Mouse (Mus musculus) embryonic facial prominence, embryonic 15.5 days (tissue): ENCODE measurements around the gene Tmem130. TPM values are rescaled to one million over a fixed set of nuclear protein-coding genes. Genes with fewer than 3 reads are reported as not detected.

Experiments
- ATAC-seq: fragments of 200-750 bp; cut with Nextera tagmentation; 2 replicates; pipeline ENCODE4 v1.8.0; 2017; ENCODE audit warnings: low read depth, moderate TSS enrichment; ENCODE audit not compliant: insufficient number of reproducible peaks, low FRiP score, low TSS enrichment
- H3K27ac ChIP-seq: fragments of 300-500 bp; sonication (generic); replicated peaks from 2 replicates; pipeline ENCODE4 v1.5.1; 2015; ENCODE audit warnings: mild to moderate bottlenecking, inconsistent platforms
- H3K27me3 ChIP-seq: fragments of 300-500 bp; sonication (generic); 2 replicates; pipeline ENCODE4 v1.6.1; 2015; ENCODE audit warnings: inconsistent platforms
- H3K36me3 ChIP-seq: fragments of 300-500 bp; sonication (generic); 2 replicates; pipeline ENCODE4 v1.6.1; 2015; ENCODE audit warnings: mild to moderate bottlenecking, inconsistent platforms
- H3K4me1 ChIP-seq: fragments of 300-500 bp; sonication (generic); 2 replicates; pipeline ENCODE4 v1.6.1; 2015; ENCODE audit warnings: inconsistent platforms
- H3K4me2 ChIP-seq: fragments of 300-500 bp; sonication (generic); replicated peaks from 2 replicates; pipeline ENCODE4 v1.6.1; 2015; ENCODE audit warnings: mild to moderate bottlenecking, inconsistent platforms
- H3K4me3 ChIP-seq: fragments of 300-500 bp; sonication (generic); replicated peaks from 2 replicates; pipeline ENCODE4 v1.5.1; 2015; ENCODE audit warnings: mild to moderate bottlenecking, inconsistent platforms
- H3K9ac ChIP-seq: fragments of 300-500 bp; sonication (generic); 2 replicates; pipeline ENCODE4 v1.6.1; 2015; ENCODE audit warnings: inconsistent platforms
- H3K9me3 ChIP-seq: fragments of 300-500 bp; sonication (generic); replicated peaks from 2 replicates; pipeline ENCODE4 v1.6.1; 2016; ENCODE audit warnings: inconsistent platforms
- WGBS: fragments of 180-500 bp; shearing (Covaris S2); methylation state at CpG from one replicate; pipeline ENCODE4 v1.1.7; 2015; 5-methylcytosine and 5-hydroxymethylcytosine counted together
- polyA plus RNA-seq: library from polyadenylated mRNA; unstranded; fragments of >200 nt; fragmentation: Nextera tagmentation; extraction: Ambion mirVana; gene quantifications from 2 replicates; pipeline ENCODE4 v1.2.1, GENCODE M21; 2015

Gene Tmem130
- polyA plus RNA-seq = 1.8 and 2.3 TPM in 2 replicates

DNA sequence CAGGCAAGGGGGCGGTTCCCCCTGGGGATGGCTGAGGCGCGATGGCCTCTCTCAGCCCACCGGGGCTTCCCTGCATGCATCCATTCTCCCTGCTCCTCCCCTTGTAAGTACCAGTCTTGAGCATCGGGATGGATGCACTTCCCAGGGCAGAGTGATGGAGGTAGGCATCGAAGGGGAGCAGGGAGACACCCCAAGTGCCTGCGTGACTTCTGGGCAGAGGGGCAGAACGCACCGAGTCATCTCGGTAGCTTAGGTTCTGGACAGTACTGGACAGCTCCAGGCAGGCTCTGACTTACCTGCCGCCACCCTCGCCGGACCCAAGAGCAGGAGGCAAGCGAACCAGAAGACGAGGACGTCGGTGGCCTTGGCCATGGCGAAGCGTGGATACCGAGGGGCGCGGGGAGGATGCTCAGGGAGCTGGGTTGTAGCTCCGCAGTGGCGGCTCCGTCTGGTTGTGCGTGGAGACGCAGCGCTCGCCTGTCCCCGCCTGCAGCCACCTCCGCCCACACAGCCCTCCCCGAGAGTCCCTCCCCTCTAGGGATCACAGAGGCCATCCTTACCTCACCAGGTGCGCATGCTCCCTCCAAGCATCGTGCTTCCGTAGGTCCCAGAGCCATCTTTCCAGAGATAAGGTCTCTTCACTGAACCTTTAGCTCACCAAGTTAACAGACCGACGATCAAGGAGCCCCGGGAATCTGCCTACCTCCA is at the start of gene Tmem130:
Tmem130 (minus strand) TSS at position 658 of the 708 bp plus-strand sequence.
- Histone ChIP-seq H3K4me2 (peak within 1 kb of the TSS; percentile 50), H3K36me3 (no peaks in the 10 kb centered on the region), H3K4me3 (peak within 1 kb of the TSS; percentile 36), H3K9me3 (no peaks in the 10 kb centered on the region), H3K4me1 (peaks cover 8% of the 10 kb centered on the region), H3K27ac (no peak within 1 kb of the TSS), H3K9ac (no peak within 1 kb of the TSS), H3K27me3 (peaks cover 30% of the 10 kb centered on the region)
- peak; percentile 45; the same call in 1 of the 2 replicates for ATAC-seq
- under 1% methylated on average over 38 of the region's 38 CpGs for WGBS

DNA sequence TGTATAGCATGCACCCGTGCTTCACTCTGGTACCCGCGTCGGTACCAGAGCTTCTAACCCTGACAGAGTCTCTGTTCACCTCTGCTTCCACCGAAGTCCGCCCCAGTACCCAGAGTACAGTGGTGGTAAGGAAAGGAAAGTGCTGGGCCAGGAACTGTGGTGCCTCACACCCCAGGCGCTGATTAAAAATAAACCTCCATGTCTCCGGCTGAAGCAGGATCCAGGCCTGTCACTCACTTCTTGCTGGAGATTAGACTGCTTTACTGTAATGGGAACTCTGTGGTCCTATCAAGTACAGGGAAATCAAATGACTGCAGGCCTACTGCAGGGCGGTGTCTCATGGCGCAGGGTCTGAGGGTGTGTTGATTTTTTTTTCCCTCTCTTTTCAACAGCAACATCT is 45.3 kb upstream of the Tmem130 start:
- Histone ChIP-seq H3K9me3 (no peaks in the 10 kb centered on the region), H3K27ac (no peak overlapping the region), H3K4me3 (no peak overlapping the region), H3K36me3 (peaks cover 100% of the 10 kb centered on the region), H3K27me3 (no peaks in the 10 kb centered on the region), H3K9ac (no peak overlapping the region), H3K4me1 (no peaks in the 10 kb centered on the region), H3K4me2 (no peak overlapping the region)
- 94% methylated on average over 10 of the region's 10 CpGs for WGBS
- no peak for ATAC-seq

DNA sequence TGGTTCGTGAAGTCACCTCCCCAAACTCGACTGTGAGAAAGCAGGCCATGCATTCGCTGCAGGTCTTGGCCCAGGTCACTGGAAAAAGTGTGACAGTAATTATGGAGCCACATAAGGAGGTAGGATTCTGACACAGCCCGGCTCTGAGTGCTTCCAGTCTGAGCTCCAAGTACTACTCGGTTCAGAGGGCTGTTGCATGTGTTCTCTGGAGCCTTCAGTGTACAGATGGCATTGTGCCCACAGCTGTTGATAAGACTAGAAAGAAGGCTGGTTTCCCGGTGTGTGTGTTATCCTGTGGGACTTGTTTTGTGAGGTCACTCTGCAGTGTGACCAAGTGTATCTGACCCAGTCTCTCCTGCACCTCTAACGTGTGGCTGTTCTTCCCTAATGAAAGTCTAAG is 42.6 kb upstream of the Tmem130 start:
- Histone ChIP-seq H3K9me3 (no peaks in the 10 kb centered on the region), H3K4me2 (no peak overlapping the region), H3K27me3 (no peaks in the 10 kb centered on the region), H3K36me3 (peaks cover 98% of the 10 kb centered on the region), H3K9ac (no peak overlapping the region), H3K4me3 (no peak overlapping the region), H3K4me1 (no peaks in the 10 kb centered on the region), H3K27ac (no peak overlapping the region)
- ATAC-seq = no peak
- WGBS = 88% methylated on average over 7 of the region's 7 CpGs

GRCm38 (mm10) chr5:144803066-144803465 is 41.4 kb upstream of the Tmem130 start:
- no peaks in the 10 kb centered on the region for H3K4me1 ChIP-seq
- no peaks in the 10 kb centered on the region for H3K27me3 ChIP-seq
- 94% methylated on average over 8 of the region's 8 CpGs for WGBS
- peaks cover 98% of the 10 kb centered on the region for H3K36me3 ChIP-seq
- no peaks in the 10 kb centered on the region for H3K9me3 ChIP-seq
- H3K9ac ChIP-seq = no peak overlapping the region
- H3K27ac ChIP-seq = no peak overlapping the region
- H3K4me3 ChIP-seq = no peak overlapping the region
- H3K4me2 ChIP-seq = no peak overlapping the region
- no peak for ATAC-seq

DNA sequence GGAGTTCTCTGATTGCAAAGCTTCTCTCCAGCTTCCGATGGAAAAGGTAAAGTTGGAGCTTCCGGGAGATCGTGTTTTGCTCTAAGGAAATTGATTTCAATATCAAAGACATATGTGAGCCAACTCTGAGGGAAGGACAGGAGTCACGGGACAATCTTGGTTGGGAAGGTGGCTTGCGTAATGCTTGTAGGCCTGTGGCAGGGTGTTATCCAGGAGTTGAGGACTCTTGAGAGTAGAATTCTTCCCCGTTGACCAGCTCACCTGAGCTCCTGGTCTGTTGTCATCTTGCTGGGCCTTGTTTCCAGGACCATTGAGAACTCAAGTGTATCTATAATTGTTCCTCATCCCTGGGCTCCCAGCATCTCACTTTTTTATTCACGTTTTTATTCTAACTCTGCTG is 35.5 kb upstream of the Tmem130 start:
- Histone ChIP-seq H3K27me3 (no peaks in the 10 kb centered on the region), H3K9me3 (no peaks in the 10 kb centered on the region), H3K4me3 (no peak overlapping the region), H3K4me2 (no peak overlapping the region), H3K4me1 (no peaks in the 10 kb centered on the region), H3K36me3 (peaks cover 98% of the 10 kb centered on the region), H3K27ac (no peak overlapping the region), H3K9ac (no peak overlapping the region)
- 85% methylated on average over 7 of the region's 7 CpGs for WGBS
- ATAC-seq = no peak

DNA sequence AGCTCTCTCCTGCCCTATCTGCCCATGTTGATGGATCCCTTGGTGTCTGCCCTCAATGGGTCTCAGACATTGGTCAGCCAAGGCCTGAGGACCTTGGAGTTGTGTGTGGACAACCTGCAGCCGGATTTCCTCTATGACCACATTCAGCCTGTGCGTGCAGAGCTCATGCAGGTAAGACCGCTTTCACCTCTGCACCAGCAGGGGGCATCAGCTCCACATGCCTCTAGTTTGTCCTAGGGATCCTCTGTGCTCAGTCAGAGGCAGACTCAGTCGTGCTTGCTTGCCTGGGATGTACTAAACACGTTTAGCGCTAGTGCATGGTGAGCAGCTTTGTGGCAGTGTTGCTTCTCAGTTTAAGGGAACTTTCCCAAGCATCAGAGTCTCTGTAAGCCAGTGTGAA is 33.1 kb upstream of the Tmem130 start:
- no peaks in the 10 kb centered on the region for H3K4me1 ChIP-seq
- no peak overlapping the region for H3K4me2 ChIP-seq
- no peaks in the 10 kb centered on the region for H3K27me3 ChIP-seq
- 75% methylated on average over 6 of the region's 6 CpGs for WGBS
- no peaks in the 10 kb centered on the region for H3K9me3 ChIP-seq
- H3K27ac ChIP-seq = no peak overlapping the region
- H3K4me3 ChIP-seq = no peak overlapping the region
- H3K9ac ChIP-seq = no peak overlapping the region
- ATAC-seq = no peak
- peaks cover 100% of the 10 kb centered on the region for H3K36me3 ChIP-seq

DNA sequence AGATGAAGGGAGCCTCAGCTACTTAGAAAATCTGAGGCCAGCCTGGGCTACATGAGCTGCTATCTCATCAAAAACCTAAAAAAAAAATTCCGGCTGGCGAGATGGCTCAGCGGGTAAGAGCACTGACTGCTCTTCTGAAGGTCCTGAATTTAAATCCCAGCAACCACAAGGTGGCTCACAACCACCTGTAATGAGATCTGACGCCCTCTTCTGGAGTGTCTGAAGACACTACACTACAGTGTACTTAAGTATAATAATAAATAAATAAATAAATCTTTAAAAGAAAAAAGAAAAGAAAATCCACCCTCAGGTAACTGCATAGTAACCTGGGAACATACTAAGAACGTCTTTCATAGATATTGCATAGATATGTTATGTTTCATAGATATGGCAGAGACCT is 31.8 kb upstream of the Tmem130 start:
- 89% methylated on average over 5 of the region's 5 CpGs for WGBS
- H3K9me3 ChIP-seq = no peaks in the 10 kb centered on the region

GRCm38 (mm10) chr5:144786464-144786863 is 24.8 kb upstream of the Tmem130 start:
- H3K4me1 ChIP-seq = no peaks in the 10 kb centered on the region
- 96% methylated on average over 18 of the region's 18 CpGs for WGBS
- no peaks in the 10 kb centered on the region for H3K9me3 ChIP-seq
- H3K36me3 ChIP-seq = peaks cover 98% of the 10 kb centered on the region
- no peaks in the 10 kb centered on the region for H3K27me3 ChIP-seq
- H3K9ac ChIP-seq = no peak overlapping the region
- ATAC-seq = no peak
- H3K4me2 ChIP-seq = no peak overlapping the region
- no peak overlapping the region for H3K27ac ChIP-seq
- no peak overlapping the region for H3K4me3 ChIP-seq

More for the DNA sequence above, 31.8 kb upstream of the Tmem130 start:
- no peak overlapping the region for H3K9ac ChIP-seq
- H3K4me2 ChIP-seq = no peak overlapping the region
- ATAC-seq = no peak
- no peaks in the 10 kb centered on the region for H3K27me3 ChIP-seq
- H3K27ac ChIP-seq = no peak overlapping the region
- H3K36me3 ChIP-seq = peaks cover 100% of the 10 kb centered on the region
- H3K4me1 ChIP-seq = no peaks in the 10 kb centered on the region
- H3K4me3 ChIP-seq = no peak overlapping the region

- H3K27ac ChIP-seq = no peak overlapping the region
- H3K36me3 ChIP-seq = peaks cover 95% of the 10 kb centered on the region
- 80% methylated on average over 8 of the region's 8 CpGs for WGBS
- no peaks in the 10 kb centered on the region for H3K9me3 ChIP-seq
- no peak overlapping the region for H3K4me2 ChIP-seq
- H3K9ac ChIP-seq = no peak overlapping the region
- no peak overlapping the region for H3K4me3 ChIP-seq
- no peak for ATAC-seq
- H3K4me1 ChIP-seq = no peaks in the 10 kb centered on the region
- no peaks in the 10 kb centered on the region for H3K27me3 ChIP-seq
Observed at GRCm38 (mm10) chr5:144780654-144781053, 19.0 kb upstream of the Tmem130 start.

GRCm38 (mm10) chr5:144773231-144773630 is 11.6 kb upstream of the Tmem130 start:
- ATAC-seq = no peak
- no peak overlapping the region for H3K4me3 ChIP-seq
- no peak overlapping the region for H3K4me2 ChIP-seq
- H3K27me3 ChIP-seq = no peaks in the 10 kb centered on the region
- H3K27ac ChIP-seq = no peak overlapping the region
- H3K4me1 ChIP-seq = peaks cover 13% of the 10 kb centered on the region
- 92% methylated on average over 6 of the region's 6 CpGs for WGBS
- no peaks in the 10 kb centered on the region for H3K9me3 ChIP-seq
- no peak overlapping the region for H3K9ac ChIP-seq
- H3K36me3 ChIP-seq = peaks cover 56% of the 10 kb centered on the region

DNA sequence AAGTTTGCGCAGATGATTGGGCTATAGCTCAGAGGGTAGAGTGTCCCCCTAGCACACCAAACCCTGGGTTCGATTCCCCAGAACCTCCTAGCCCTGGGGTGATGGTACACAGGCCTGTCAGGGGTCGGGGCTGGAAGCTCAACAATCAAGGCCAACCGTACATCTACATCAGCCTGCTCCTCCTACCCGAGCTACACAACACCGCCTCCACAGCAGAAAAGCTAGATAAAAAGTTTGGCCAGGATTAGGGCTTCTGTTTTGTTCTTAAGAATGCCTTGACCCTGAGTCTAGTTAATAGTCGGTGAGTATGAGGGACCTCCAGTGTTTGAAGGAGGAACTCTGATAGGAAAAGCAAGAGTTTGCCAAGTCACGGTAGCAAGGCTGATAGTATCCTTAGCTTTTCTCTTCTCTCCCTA is 7.5 kb upstream of the Tmem130 start:
- 20% methylated on average over 8 of the region's 8 CpGs for WGBS
- Histone ChIP-seq H3K4me1 (peaks cover 13% of the 10 kb centered on the region), H3K9me3 (no peaks in the 10 kb centered on the region), H3K36me3 (peaks cover 29% of the 10 kb centered on the region), H3K9ac (peak overlapping the region; percentile 94), H3K4me2 (peak overlapping the region; percentile 75), H3K27me3 (no peaks in the 10 kb centered on the region), H3K4me3 (peak overlapping the region; percentile 96), H3K27ac (0 out of 2 replicates have a peak overlapping the region, but pooled peaks have one; percentile 98)
- ATAC-seq = no peak
